Mouse (Mus musculus) heart, adult 8-10 months (tissue): ENCODE measurements around the gene Fgf23. TPM values are rescaled to one million over a fixed set of nuclear protein-coding genes. Genes with fewer than 3 reads are reported as not detected.

Experiments used
- DNase-seq: peaks from one replicate; pipeline ENCODE4 v3.0.0; 2022; ENCODE audit warnings: low spot score
- total RNA-seq, 4 experiments: library from RNA; stranded (reverse); gene quantifications; 2 replicates each; pipeline ENCODE4 v1.2.4; 2022

Gene Fgf23
- total RNA-seq, 4 experiments from 2014 or later = not detected

- no peak for DNase-seq
These were observed 42.2 kb downstream of the Fgf23 start for GRCm38 (mm10) chr6:127114753-127115456.

DNA sequence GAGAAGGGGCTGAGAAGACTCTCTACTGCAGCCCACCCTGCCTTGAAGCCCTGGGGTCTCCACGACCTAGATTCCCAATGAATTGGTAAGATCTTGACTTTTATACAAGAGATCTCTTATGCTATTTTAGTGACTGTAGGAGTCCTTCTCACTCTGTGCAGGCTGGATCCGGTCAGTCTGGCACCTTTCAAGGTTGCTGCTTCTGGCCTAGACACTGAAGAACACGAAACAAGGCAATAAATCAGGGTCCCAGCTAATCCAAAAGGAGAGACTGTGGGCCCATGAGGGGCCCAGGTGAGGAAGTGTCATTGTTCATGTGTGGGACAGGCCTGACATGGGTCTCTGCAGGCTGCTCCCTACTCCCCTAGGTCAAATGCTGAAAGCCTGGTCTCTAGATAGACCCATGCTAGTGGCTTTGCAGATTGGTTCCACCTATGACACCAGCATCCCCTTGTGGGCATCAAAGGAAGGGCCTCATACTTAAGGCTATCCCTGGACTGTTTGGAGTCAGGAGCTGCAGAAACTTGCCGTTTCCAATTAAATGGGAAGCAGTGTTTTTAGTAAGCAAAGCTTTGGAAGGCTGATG lies 49.6 kb downstream of the Fgf23 start:
- no peak for DNase-seq

GRCm38 (mm10) chr6:127122996-127123395 lies 50.3 kb downstream of the Fgf23 start:
- DNase-seq = no peak

DNA sequence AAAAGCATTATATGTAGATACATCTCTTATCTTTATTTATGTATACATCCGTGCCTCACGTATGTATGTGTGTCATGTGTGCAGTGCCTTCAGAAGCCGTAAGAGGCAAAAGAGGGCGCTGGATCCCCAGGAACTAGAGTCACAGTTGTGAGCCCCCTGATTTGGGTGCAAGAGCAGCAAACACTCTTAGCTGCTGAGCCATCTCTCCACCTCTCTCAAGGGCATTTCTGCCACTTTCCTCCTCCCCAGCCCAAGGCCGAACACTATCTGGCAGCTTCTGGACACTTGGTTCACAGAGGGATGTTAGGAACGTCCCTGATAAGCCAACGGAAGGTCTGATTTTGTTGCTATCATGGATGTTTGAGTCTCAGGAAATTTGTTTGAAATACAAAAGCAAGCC lies 50.8 kb downstream of the Fgf23 start:
- no peak for DNase-seq

DNA sequence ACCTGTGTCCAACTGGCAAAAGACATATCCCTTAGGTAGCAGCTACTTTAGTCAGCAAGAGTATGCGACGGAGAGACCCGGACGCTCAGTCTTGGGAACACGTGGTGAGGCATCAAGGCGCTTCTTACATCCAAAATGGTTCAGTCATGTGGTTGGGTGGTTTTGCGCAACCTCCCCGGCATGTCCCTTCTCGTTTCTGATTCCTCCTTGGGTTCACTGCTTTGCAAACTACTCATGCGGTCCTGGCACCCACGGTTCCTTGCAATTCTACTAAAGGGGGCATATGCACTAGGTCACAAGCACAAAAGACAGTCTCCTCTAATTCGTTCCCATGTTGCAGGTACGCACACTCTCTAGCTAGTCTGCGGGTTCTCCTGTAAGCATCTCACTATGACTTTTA lies 57.0 kb downstream of the Fgf23 start:
- no peak for DNase-seq

DNA sequence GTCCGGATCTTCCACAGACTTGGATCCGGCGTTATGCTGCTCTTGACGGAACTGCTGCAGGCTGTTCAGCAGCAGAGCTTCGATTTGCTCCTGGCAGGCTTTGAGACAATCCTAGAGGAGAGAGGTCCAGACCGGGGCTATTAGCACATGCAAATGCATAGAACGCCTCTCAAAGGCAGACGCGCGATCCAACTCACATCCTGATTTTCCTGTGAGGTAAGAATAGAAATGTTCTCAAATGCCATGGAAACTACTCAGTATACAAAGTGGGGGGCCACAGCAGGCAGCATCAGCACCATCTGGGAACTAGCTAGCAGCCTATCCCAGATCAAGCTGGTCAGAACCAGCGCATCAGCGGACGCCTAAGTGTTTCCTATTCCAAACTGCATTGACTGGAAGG lies 57.7 kb downstream of the Fgf23 start:
- no peak for DNase-seq

Other genes with a start within 250 kb of the Fgf23 start
- gene Ndufa9, start 223.8 kb upstream of the Fgf23 start, total RNA-seq = 100 to 1,000 TPM; 719 to 786 (median 769) TPM
- not detected for gene Akap3, start 219.8 kb upstream of the Fgf23 start, total RNA-seq
- not detected for gene Dyrk4, start 151.1 kb upstream of the Fgf23 start, total RNA-seq
- 1 to 10 TPM in 1 of 4 experiments, under 1 TPM in 2, not detected in 1; 0.41 to 1.2 (median 0.75) TPM for gene Rad51ap1, start 133.3 kb upstream of the Fgf23 start, total RNA-seq
- 10 to 100 TPM in 2 of 4 experiments, 1 to 10 TPM in 2; 8.3 to 15.4 (median 10.5) TPM for gene D6Wsu163e, start 132.9 kb upstream of the Fgf23 start, total RNA-seq
- gene Fgf6, start 57.3 kb upstream of the Fgf23 start, total RNA-seq = under 1 TPM; 0.31 to 0.68 (median 0.55) TPM
- 10 to 100 TPM; 51.8 to 65.8 (median 59.1) TPM for gene Tigar, start 36.7 kb downstream of the Fgf23 start, total RNA-seq
- gene Ccnd2, start 79.3 kb downstream of the Fgf23 start, total RNA-seq = 100 to 1,000 TPM; 113 to 158 (median 137) TPM